10 mouse cellular contexts compared by ENCODE assay signal in genomic region chr17:66337929-66338328, GRCm38 (mm10).
"Had no signal": no experiment of that assay in that cellular context is flagged by ENCODE, and none has a peak within 500 bp of the region (broad histone marks: within the 10 kb centered on the region; RNA-seq: fewer than 3 reads in every experiment).

No protein-coding gene starts in this region.

- H3K27ac ChIP-seq: liver, embryonic 15.5 days; midbrain, embryonic 13.5 days had no signal

- H3K4me3 ChIP-seq: liver, embryonic 15.5 days; midbrain, embryonic 13.5 days had no signal

- H3K9me3 ChIP-seq: liver, embryonic 15.5 days; midbrain, embryonic 13.5 days had no signal

- H3K36me3 ChIP-seq: liver, embryonic 15.5 days had no signal

- H3K27me3 ChIP-seq: liver, embryonic 15.5 days; midbrain, embryonic 13.5 days had no signal

- H3K4me1 ChIP-seq: liver, embryonic 15.5 days; midbrain, embryonic 13.5 days had no signal

- H3K9ac ChIP-seq: liver, embryonic 15.5 days; midbrain, embryonic 13.5 days had no signal

- DNase-seq: kidney, adult 18-20 months; kidney, postnatal 25 days; layer of hippocampus, adult 9-11 months; layer of hippocampus, postnatal 36 days; left cerebral cortex, postnatal 4 days; lung, adult 2 months; right cerebral cortex, postnatal 25 days; thymus, postnatal 36 days had no signal
